Mouse (Mus musculus): Measurements from ENCODE around the gene Lyzl4. TPM values are rescaled to one million over a fixed set of nuclear protein-coding genes. Genes with fewer than 3 reads are reported as not detected.

Lyzl4 gene
- polyA plus RNA-seq, 1 experiment from 2014 or later: 1.0 TPM

DNA sequence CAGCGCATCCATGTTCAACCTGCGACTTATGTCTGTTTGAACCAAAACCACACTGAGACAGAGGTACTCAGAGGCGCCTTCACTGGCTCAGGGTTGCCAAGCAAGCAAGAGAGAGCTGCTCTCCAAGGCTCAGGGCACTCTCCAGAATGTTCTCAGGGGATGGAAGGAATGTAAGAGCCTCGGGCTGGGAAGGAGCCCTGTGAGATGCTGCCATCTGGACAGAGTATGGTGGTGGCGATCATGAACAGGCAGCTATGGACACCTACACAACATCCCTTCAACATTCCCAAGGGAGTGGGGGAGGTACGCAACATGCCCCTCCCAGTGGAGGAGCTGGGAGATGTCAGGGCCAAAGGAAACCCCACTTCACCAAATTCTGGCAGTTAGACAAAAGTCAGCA lies 83.7 kb downstream of the Lyzl4 start:
- no peaks in the 10 kb centered on the region for H3K36me3 ChIP-seq
- no peak for ATAC-seq (ENCODE audit: insufficient number of reproducible peaks, low FRiP score, low TSS enrichment, low read depth)
- H3K27ac ChIP-seq (replicated peaks): no peak overlapping the region
- H3K9me3 ChIP-seq (replicated peaks): no peaks in the 10 kb centered on the region
- H3K4me2 ChIP-seq (replicated peaks): no peak overlapping the region
- 69% methylated on average over 6 of the region's 6 CpGs for WGBS
- no peaks in the 10 kb centered on the region for H3K4me1 ChIP-seq
- H3K4me3 ChIP-seq (replicated peaks): no peak overlapping the region
- no peaks in the 10 kb centered on the region for H3K27me3 ChIP-seq
- no peak overlapping the region for H3K9ac ChIP-seq

DNA sequence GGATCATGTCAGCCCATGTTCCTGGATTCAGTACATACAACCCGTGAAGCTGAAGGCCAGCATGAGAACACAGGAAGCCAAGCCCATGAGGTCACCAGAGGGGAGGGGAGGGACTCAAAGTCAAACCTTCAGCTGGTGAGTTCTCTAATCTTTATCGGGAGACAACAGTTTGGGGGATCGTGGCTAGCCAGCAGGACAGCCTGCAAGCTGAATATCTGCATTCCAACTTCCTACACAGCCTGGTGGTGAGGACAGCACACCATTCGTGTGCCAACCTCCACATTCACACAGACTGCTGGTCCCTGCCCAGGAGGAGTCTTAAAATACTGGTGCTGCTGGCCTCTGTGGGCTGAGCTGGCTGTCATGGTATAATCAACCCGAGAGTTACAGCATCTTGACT lies 85.0 kb downstream of the Lyzl4 start:
- H3K4me1 ChIP-seq: no peaks in the 10 kb centered on the region

DNA sequence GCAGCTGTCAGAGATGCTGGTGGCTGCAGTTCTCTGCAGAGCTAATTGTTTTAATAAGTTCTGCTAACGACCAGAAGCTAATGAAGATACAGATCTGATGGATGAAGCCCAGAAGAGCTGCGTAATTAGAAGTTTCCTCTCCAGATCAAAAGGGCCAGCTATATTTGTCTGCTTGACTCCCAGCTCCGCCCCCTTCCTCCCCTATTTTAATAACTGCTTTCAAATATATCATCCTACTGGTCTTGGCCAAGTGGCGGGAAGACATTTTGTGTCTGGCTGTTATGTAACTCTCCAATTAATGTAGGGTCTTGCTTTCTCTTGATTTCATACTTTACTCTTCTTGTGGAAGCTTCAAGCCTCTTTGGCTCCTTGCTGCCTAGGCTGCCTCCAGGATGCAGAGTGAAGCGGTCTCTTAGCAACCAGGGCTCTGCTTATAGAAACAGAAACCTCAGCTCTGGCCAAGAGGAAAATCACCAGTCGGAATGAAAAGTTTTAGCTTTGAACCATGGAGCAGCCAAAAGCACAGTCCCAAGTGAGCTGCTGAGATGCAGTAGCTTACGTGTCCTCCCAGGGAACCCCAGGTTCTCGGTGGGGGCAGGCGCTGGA lies 86.4 kb downstream of the Lyzl4 start:
- H3K4me1 ChIP-seq: no peaks in the 10 kb centered on the region
- no peaks in the 10 kb centered on the region for H3K27me3 ChIP-seq
- no peaks in the 10 kb centered on the region for H3K36me3 ChIP-seq
- H3K4me2 ChIP-seq (replicated peaks): no peak overlapping the region
- no peaks in the 10 kb centered on the region for H3K9me3 ChIP-seq (replicated peaks)
- no peak overlapping the region for H3K4me3 ChIP-seq (replicated peaks)
- ATAC-seq (ENCODE audit: insufficient number of reproducible peaks, low FRiP score, low TSS enrichment, low read depth): no peak
- 46% methylated on average over 9 of the region's 9 CpGs for WGBS
- H3K27ac ChIP-seq (replicated peaks): no peak overlapping the region
- no peak overlapping the region for H3K9ac ChIP-seq

More for the DNA sequence above, 85.0 kb downstream of the Lyzl4 start:
- Histone ChIP-seq H3K4me2 (replicated peaks) (no peak overlapping the region), H3K27me3 (no peaks in the 10 kb centered on the region), H3K27ac (replicated peaks) (no peak overlapping the region), H3K36me3 (no peaks in the 10 kb centered on the region), H3K9me3 (replicated peaks) (no peaks in the 10 kb centered on the region), H3K4me3 (replicated peaks) (no peak overlapping the region), H3K9ac (no peak overlapping the region)
- WGBS: 56% methylated on average over 5 of the region's 5 CpGs
- ATAC-seq (ENCODE audit: insufficient number of reproducible peaks, low FRiP score, low TSS enrichment, low read depth): no peak

DNA sequence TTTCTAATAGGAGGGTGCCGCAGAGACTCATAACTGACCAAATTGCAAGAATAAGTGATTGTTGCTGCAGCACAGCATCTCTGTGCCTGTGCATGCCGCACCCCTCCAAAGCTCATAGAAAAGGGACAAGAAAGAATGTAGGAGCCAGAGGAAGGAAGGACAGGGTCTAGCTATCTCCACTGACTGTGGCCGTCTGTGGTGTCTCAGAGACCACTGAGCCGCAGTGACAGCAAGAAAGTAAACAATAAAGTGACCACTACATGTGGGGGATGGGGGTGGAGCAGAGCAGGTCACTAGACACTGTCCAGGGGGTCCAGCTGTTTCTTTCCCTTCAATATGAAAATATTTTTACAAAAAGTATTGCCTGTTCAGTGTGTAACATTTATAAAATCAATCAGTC lies 88.3 kb downstream of the Lyzl4 start:
- WGBS: 75% methylated on average over 4 of the region's 4 CpGs
- no peaks in the 10 kb centered on the region for H3K4me1 ChIP-seq
- H3K4me3 ChIP-seq (replicated peaks): no peak overlapping the region
- H3K9me3 ChIP-seq (replicated peaks): no peaks in the 10 kb centered on the region
- no peaks in the 10 kb centered on the region for H3K36me3 ChIP-seq
- ATAC-seq (ENCODE audit: insufficient number of reproducible peaks, low FRiP score, low TSS enrichment, low read depth): no peak
- H3K9ac ChIP-seq: no peak overlapping the region
- no peaks in the 10 kb centered on the region for H3K27me3 ChIP-seq
- no peak overlapping the region for H3K4me2 ChIP-seq (replicated peaks)
- no peak overlapping the region for H3K27ac ChIP-seq (replicated peaks)

DNA sequence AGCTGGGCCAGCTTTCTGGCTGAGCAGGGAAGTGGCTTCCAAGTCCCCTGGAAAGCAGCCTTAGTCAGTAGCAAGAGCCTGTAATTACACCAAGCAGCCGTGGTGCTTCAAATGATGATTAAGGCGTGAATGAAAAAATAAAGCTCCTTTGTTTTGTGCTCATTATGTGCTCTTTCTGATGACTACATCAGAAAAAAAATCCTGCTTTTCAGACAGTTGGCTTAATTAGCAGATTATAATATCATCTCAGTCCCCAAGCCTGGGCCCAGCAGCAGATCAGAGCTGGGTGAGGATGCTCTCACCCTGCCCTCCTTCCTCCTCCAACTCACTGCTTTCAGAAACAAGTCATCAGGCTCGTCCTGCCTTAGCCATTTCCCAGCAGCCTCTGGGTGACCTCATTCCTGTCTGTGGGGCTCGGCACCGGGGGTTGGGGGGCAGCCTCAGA lies 91.5 kb downstream of the Lyzl4 start:
- H3K27ac ChIP-seq (replicated peaks): no peak overlapping the region
- no peaks in the 10 kb centered on the region for H3K27me3 ChIP-seq
- no peak for ATAC-seq (ENCODE audit: insufficient number of reproducible peaks, low FRiP score, low TSS enrichment, low read depth)
- no peak overlapping the region for H3K4me3 ChIP-seq (replicated peaks)
- WGBS: 52% methylated on average over 5 of the region's 5 CpGs
- no peaks in the 10 kb centered on the region for H3K36me3 ChIP-seq
- H3K4me1 ChIP-seq: no peaks in the 10 kb centered on the region
- H3K9ac ChIP-seq: no peak overlapping the region
- no peak overlapping the region for H3K4me2 ChIP-seq (replicated peaks)
- H3K9me3 ChIP-seq (replicated peaks): no peaks in the 10 kb centered on the region

DNA sequence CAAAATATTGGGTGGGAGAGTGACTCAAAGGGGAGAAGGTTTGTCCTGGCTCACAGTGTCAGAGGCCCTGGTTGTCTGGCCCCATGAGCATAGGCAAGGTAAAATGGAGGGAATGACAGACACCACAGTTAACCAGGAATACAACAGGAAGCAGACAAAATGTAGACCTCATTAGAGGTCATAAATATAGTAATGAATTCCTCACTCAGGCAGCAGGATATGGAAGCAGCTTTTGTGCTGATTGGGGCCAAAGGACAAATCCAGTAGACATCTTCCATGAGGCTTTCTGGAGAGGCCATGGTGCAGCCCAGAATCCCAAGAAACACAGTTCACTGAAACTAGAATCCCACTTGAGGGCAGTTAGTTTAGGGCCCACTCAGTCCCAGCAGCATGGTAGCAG lies 92.5 kb downstream of the Lyzl4 start:
- no peaks in the 10 kb centered on the region for H3K4me1 ChIP-seq
- H3K9ac ChIP-seq: no peak overlapping the region
- H3K4me3 ChIP-seq (replicated peaks): no peak overlapping the region

DNA sequence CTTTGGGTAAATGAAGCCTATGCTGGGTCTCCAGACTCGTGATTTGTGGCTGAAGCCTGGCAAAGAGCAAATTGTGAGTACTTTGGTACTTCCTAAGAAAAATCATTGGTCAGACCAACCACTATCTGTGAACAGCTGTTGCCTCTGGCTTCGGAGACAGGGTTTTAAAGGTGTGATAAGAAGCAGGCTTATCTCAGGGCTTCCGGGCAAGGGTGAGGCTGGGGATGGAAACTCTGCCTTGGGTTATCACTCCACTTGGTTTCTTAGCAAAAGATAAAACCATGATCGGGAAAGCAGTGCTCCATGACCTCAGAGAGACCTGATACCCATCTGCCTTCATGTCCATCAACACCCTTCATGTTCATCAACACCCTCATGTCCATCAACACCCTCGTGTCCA lies 92.9 kb downstream of the Lyzl4 start:
- no peaks in the 10 kb centered on the region for H3K27me3 ChIP-seq
- 73% methylated on average over 5 of the region's 5 CpGs for whole genome bisulfite sequencing
- no peak overlapping the region for H3K4me3 ChIP-seq (replicated peaks)
- H3K4me2 ChIP-seq (replicated peaks): no peak overlapping the region
- H3K9me3 ChIP-seq (replicated peaks): no peaks in the 10 kb centered on the region
- no peaks in the 10 kb centered on the region for H3K36me3 ChIP-seq
- no peak overlapping the region for H3K9ac ChIP-seq
- no peak for ATAC-seq (ENCODE audit: insufficient number of reproducible peaks, low FRiP score, low TSS enrichment, low read depth)
- H3K27ac ChIP-seq (replicated peaks): no peak overlapping the region
- no peaks in the 10 kb centered on the region for H3K4me1 ChIP-seq

More for the DNA sequence above, 92.5 kb downstream of the Lyzl4 start:
- Histone ChIP-seq H3K27ac (replicated peaks) (no peak overlapping the region), H3K9me3 (replicated peaks) (no peaks in the 10 kb centered on the region), H3K36me3 (no peaks in the 10 kb centered on the region), H3K4me2 (replicated peaks) (no peak overlapping the region), H3K27me3 (no peaks in the 10 kb centered on the region)
- ATAC-seq (ENCODE audit: insufficient number of reproducible peaks, low FRiP score, low TSS enrichment, low read depth): no peak

DNA sequence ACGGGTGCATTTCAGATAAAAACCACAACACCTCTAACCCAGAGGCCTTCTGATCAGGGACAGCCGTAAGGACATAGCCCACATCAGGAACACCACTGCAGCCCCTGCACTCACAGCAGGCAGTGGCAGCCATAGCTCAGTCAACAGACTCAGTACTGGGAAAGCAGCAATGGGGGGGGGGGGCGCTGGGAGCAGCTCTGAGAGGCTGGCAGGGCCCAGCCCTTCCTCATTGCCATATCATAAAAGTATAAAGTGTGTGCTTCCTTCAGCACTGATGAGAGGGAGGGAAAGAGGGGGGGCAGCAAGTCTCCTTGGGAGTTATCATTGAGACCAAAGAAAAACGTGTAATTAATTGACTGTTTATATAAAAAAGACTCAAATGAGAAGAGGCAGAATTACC lies 94.5 kb downstream of the Lyzl4 start:
- Histone ChIP-seq H3K4me3 (replicated peaks) (no peak overlapping the region), H3K27me3 (no peaks in the 10 kb centered on the region), H3K36me3 (no peaks in the 10 kb centered on the region), H3K9me3 (replicated peaks) (no peaks in the 10 kb centered on the region), H3K4me2 (replicated peaks) (no peak overlapping the region), H3K9ac (no peak overlapping the region), H3K4me1 (no peaks in the 10 kb centered on the region), H3K27ac (replicated peaks) (no peak overlapping the region)
- 58% methylated on average over 4 of the region's 4 CpGs for WGBS
- no peak for ATAC-seq (ENCODE audit: insufficient number of reproducible peaks, low FRiP score, low TSS enrichment, low read depth)

DNA sequence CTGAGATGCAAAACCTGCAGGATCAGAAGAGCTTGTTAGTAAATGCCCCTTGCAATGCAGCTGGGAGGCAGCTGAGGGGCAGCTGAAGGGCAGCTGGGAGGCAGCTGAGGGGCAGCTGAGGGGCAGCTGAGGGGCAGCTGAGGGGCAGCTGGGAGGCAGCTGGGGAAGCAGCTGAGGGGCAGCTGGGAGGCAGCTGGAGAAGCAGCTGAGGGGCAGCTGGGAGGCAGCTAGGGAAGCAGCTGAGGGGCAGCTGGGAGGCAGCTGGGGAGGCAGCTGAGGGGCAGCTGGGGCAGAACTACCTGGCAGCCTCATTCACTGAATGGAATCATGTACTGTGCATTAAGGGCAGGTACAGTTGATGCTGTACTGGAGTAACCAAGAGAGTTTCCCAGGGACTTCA lies 100.4 kb downstream of the Lyzl4 start:
- no peak overlapping the region for H3K4me2 ChIP-seq (replicated peaks)
- ATAC-seq (ENCODE audit: insufficient number of reproducible peaks, low FRiP score, low TSS enrichment, low read depth): no peak
- H3K9me3 ChIP-seq (replicated peaks): no peaks in the 10 kb centered on the region
- H3K4me3 ChIP-seq (replicated peaks): no peak overlapping the region
- H3K36me3 ChIP-seq: no peaks in the 10 kb centered on the region
- no peaks in the 10 kb centered on the region for H3K4me1 ChIP-seq
- H3K27ac ChIP-seq (replicated peaks): no peak overlapping the region
- no peak overlapping the region for H3K9ac ChIP-seq
- H3K27me3 ChIP-seq: no peaks in the 10 kb centered on the region

DNA sequence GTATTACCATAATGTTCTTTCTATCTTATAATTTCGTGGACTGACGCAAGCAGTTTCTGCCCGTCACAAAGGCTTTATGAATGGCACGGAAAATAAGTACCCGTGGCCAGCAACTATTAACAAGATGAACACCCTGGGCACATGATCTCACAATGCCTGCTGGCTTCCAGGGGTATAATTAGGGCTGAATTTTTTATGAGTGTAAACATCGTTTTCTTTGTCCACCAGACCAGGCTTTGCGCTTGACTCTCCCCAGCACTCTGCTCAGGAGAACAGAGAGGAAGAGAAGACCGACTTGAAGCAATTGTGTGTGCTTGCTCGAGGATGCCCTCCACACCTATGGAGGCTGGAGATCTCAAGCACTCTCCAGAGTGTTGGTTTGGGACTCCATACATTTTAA lies 109.3 kb downstream of the Lyzl4 start:
- 69% methylated on average over 9 of the region's 9 CpGs for WGBS
- H3K4me2 ChIP-seq (replicated peaks): no peak overlapping the region

DNA sequence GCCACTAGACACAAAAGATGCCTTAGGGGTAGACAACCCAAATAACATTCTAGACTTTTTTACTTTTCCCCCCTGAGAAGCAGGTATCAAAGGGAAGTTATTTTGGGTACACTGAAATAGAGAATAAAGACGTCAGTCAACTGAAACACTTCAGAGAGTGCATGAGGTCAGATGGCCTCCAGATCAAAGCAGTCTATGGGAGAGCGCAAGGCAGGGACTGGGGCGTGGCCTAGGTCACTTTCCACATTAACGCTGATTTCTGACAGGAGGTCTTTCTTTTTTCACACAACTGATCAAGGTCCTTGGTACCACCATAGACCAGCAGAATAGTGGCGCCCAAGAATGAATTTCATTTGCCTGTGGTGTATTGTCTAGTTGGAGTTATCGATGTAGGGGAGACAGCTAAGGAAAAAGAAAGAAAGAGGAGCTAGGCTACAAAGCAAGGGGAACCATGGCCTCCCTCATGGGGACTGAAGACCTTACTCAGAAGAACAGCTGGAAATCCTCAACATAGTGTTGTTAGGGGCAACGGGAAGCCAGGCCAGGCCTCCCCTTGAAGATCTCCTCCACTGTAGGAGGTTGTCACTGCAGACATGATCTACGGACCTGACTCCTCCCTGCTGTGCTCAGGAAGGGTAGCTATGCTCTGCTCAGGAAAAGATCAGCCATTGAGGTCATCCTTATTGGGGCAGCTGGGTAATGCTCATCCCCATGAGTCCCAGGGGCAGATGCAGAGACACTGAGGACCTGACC lies 113.1 kb downstream of the Lyzl4 start:
- Histone ChIP-seq H3K4me1 (no peaks in the 10 kb centered on the region), H3K27ac (replicated peaks) (no peak overlapping the region), H3K9me3 (replicated peaks) (no peaks in the 10 kb centered on the region), H3K4me3 (replicated peaks) (no peak overlapping the region), H3K36me3 (no peaks in the 10 kb centered on the region), H3K9ac (no peak overlapping the region), H3K4me2 (replicated peaks) (no peak overlapping the region), H3K27me3 (no peaks in the 10 kb centered on the region)
- ATAC-seq (ENCODE audit: insufficient number of reproducible peaks, low FRiP score, low TSS enrichment, low read depth): no peak
- 61% methylated on average over 8 of the region's 8 CpGs for WGBS

More for the DNA sequence above, 109.3 kb downstream of the Lyzl4 start:
- Histone ChIP-seq H3K36me3 (no peaks in the 10 kb centered on the region), H3K9me3 (replicated peaks) (no peaks in the 10 kb centered on the region), H3K4me3 (replicated peaks) (no peak overlapping the region), H3K27me3 (no peaks in the 10 kb centered on the region), H3K9ac (no peak overlapping the region), H3K4me1 (no peaks in the 10 kb centered on the region), H3K27ac (replicated peaks) (no peak overlapping the region)
- ATAC-seq (ENCODE audit: insufficient number of reproducible peaks, low FRiP score, low TSS enrichment, low read depth): no peak
